Mouse (Mus musculus): ENCODE results near the gene Tmem50a. TPM values are rescaled to one million over a fixed set of nuclear protein-coding genes. Genes with fewer than 3 reads are reported as not detected.

Gene Tmem50a
- polyA plus RNA-seq, 1 experiment from 2014 or later = 271 TPM

GRCm38 (mm10) chr4:134920631-134921030 is 5.8 kb upstream of the Tmem50a start:
- no peak overlapping the region for H3K9ac ChIP-seq (replicated peaks; ENCODE audit: low read depth)
- H3K4me1 ChIP-seq (ENCODE audit: insufficient read depth, low read depth, low read length) = peaks cover 5% of the 10 kb centered on the region; the same call in 1 of the 2 replicates
- DNase-seq (ENCODE audit: low spot score) (no peak), ATAC-seq (no peak)
- H3K4me2 ChIP-seq (replicated peaks; ENCODE audit: low read depth, low read length) = no peak overlapping the region
- no peak overlapping the region for H3K4me3 ChIP-seq (ENCODE audit: low read depth, low read length)
- H3K27ac ChIP-seq (ENCODE audit: low read length) = no peak overlapping the region
- H3K36me3 ChIP-seq (ENCODE audit: insufficient read depth, low read length) = peaks cover 5% of the 10 kb centered on the region; the same call in 1 of the 2 replicates
- no peaks in the 10 kb centered on the region for H3K9me3 ChIP-seq (ENCODE audit: low read length)
- TF ChIP-seq CTCF (IDR thresholded peaks at IDR 0.05) (no peak), EP300 (IDR thresholded peaks at IDR 0.05) (no peak)
- no peaks in the 10 kb centered on the region for H3K27me3 ChIP-seq (replicated peaks; ENCODE audit: insufficient read depth, low read length)
- WGBS = 98% methylated on average over 6 of the region's 6 CpGs

DNA sequence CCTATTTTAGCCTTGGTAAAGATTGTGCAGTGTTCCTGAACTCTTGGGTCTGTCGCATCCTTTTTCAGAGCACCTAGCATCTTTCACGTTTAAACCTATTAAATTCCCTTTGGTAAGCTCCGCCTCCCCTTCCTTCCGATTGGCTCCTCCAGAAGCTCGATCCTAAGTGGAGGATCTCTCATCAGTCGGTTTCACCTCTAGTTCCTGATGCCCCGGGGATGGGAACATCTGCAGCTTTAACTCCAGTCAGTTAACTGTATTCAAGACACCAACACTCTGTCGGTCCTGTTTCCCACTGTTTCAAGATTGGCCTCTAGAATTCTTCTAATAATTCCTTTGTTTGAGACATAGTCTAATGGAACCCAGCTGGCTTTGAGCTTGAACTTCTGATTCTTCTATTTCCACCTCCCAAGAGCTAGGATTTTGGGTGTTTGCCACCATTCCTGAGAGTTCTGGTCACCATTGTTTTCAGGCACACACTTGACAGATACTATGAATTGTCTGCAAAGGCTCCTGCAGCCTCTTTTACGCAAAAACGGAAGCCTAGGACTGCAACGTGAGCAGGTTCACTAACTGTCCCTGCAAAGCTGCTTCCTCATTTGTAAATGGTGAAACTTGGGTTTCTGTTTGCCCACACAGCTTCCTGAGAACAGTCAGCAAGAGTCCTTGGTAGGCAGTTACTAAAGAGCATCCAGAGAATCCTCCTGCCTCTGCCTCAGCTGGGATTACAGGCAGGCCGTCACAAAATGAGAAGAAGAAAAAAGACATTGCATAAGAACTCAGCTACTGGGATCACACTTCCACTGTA is 5.1 kb upstream of the Tmem50a start:
- Histone ChIP-seq H3K36me3 (ENCODE audit: insufficient read depth, low read length) (no peaks in the 10 kb centered on the region), H3K4me2 (replicated peaks; ENCODE audit: low read depth, low read length) (no peak overlapping the region), H3K4me3 (ENCODE audit: low read depth, low read length) (no peak overlapping the region), H3K27ac (ENCODE audit: low read length) (no peak overlapping the region), H3K27me3 (replicated peaks; ENCODE audit: insufficient read depth, low read length) (no peaks in the 10 kb centered on the region), H3K4me1 (ENCODE audit: insufficient read depth, low read depth, low read length) (peaks cover 8% of the 10 kb centered on the region; the same call in 1 of the 2 replicates), H3K9me3 (ENCODE audit: low read length) (no peaks in the 10 kb centered on the region), H3K9ac (replicated peaks; ENCODE audit: low read depth) (no peak overlapping the region)
- ATAC-seq (no peak), DNase-seq (ENCODE audit: low spot score) (peak; percentile 52)
- WGBS = 36% methylated on average over 12 of the region's 12 CpGs
- TF ChIP-seq EP300 (IDR thresholded peaks at IDR 0.05) (no peak), CTCF (IDR thresholded peaks at IDR 0.05) (no peak)

DNA sequence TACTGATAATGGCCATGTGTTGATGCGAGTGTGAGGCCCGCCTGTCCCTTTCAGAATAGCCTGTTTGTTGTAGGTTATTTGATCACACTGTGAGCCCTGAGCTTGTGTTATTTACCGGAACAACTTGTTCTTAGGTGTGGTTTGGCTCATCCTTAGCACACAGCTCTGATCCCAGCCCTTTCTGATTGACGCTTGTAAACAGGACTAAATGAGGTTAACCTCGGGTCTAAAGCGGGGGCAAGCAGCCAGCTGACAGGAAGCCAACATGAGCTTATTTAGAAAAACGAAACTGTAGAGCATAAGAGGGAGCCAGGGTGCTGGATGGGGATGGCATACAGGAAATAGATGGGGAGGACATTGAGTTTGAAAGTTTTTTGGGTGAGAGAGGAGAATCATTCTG is 3.6 kb upstream of the Tmem50a start:
- no peaks in the 10 kb centered on the region for H3K27me3 ChIP-seq (replicated peaks; ENCODE audit: insufficient read depth, low read length)
- WGBS = 22% methylated on average over 7 of the region's 7 CpGs
- peak overlapping the region; percentile 43; the same call in 1 of the 2 replicates for H3K27ac ChIP-seq (ENCODE audit: low read length)
- H3K36me3 ChIP-seq (ENCODE audit: insufficient read depth, low read length) = no peaks in the 10 kb centered on the region
- H3K4me1 ChIP-seq (ENCODE audit: insufficient read depth, low read depth, low read length) = peaks cover 8% of the 10 kb centered on the region; the same call in 1 of the 2 replicates
- DNase-seq (ENCODE audit: low spot score) (peak; percentile 85), ATAC-seq (peak; percentile 7; the same call in 1 of the 2 replicates)
- H3K9me3 ChIP-seq (ENCODE audit: low read length) = no peaks in the 10 kb centered on the region
- H3K4me3 ChIP-seq (ENCODE audit: low read depth, low read length) = no peak overlapping the region
- TF ChIP-seq CTCF (IDR thresholded peaks at IDR 0.05) = no peak
- peak; percentile 92 for TF ChIP-seq EP300 (IDR thresholded peaks at IDR 0.05)
- H3K9ac ChIP-seq (replicated peaks; ENCODE audit: low read depth) = no peak overlapping the region
- no peak overlapping the region for H3K4me2 ChIP-seq (replicated peaks; ENCODE audit: low read depth, low read length)

DNA sequence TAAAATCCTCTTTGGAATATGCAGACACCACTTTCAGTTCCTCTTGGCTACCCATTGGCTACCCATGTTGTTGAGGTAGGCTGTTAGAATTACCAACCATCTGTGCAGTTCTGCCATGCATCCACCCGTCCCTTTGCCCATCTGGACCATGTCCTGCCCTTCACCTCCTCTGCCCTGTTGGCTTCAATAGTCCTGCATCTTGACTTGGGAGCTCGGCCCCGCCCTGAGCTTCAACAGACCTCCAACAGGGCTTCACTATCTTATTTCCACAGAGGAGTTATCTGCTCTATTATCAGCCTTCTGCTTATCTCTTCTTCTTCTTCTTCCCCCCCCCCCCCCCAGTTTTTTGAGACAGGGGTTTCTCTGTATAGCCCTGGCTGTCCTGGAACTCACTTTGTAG is 2.4 kb upstream of the Tmem50a start:
- TF ChIP-seq CTCF (IDR thresholded peaks at IDR 0.05) = no peak
- H3K27me3 ChIP-seq (replicated peaks; ENCODE audit: insufficient read depth, low read length) = no peaks in the 10 kb centered on the region
- H3K36me3 ChIP-seq (ENCODE audit: insufficient read depth, low read length) = no peaks in the 10 kb centered on the region
- WGBS = 68% methylated on average over 3 of the region's 3 CpGs
- H3K4me1 ChIP-seq (ENCODE audit: insufficient read depth, low read depth, low read length) = peaks cover 9% of the 10 kb centered on the region; the same call in 1 of the 2 replicates
- no peak overlapping the region for H3K4me3 ChIP-seq (ENCODE audit: low read depth, low read length)
- H3K9ac ChIP-seq (replicated peaks; ENCODE audit: low read depth) = no peak overlapping the region
- ATAC-seq (no peak), DNase-seq (ENCODE audit: low spot score) (no peak)
- no peaks in the 10 kb centered on the region for H3K9me3 ChIP-seq (ENCODE audit: low read length)
- no peak overlapping the region for H3K4me2 ChIP-seq (replicated peaks; ENCODE audit: low read depth, low read length)
- no peak overlapping the region for H3K27ac ChIP-seq (ENCODE audit: low read length)

DNA sequence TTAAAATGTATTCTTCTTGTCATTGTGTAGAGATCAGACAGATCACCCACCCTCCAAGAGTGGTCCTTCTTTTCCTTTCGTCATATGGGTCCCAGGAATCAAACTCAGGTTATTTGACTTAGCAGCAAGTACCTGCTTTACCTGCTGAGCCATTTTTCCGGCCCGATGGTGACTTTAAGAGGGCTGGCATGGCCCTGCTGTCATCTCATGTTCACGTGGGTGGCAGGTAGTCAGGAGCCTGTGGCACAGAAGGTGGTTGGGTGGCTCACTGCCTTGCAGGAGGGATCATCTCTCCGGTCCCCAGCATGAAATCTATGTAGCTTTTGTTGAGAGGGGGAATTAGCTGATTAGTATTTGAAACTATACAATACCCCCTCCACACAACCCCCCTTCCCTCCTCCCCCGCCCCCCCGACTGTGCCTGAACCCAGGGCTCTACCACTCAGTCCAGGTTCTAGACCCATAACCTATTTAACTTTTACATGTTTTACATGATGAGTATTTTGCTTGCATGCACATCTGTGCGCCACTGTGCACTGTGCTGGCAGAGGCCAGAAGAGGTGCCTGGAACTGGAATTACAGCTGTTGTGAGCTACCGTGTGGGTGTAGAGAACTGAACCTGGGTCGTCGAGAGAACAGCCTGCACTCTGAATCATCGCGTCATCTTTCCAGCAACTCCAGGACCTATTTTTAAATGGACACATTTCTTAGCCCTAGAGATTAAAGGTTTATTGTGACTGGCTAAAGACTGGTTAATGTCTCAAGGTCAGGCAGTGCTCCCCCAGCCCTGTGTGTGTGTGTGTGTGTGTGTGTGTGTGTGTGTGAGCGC is 613 bp upstream of the Tmem50a start:
- TF ChIP-seq EP300 (IDR thresholded peaks at IDR 0.05) = no peak
- TF ChIP-seq CTCF (IDR thresholded peaks at IDR 0.05) = no peak
- peak overlapping the region; percentile 96; the same call in 1 of the 2 replicates for H3K27ac ChIP-seq (ENCODE audit: low read length)
- DNase-seq (ENCODE audit: low spot score) = no peak
- 58% methylated on average over 14 of the region's 14 CpGs for WGBS
- H3K9me3 ChIP-seq (ENCODE audit: low read length) = no peaks in the 10 kb centered on the region
- H3K4me2 ChIP-seq (replicated peaks; ENCODE audit: low read depth, low read length) = peak overlapping the region; percentile 68
- no peaks in the 10 kb centered on the region for H3K36me3 ChIP-seq (ENCODE audit: insufficient read depth, low read length)
- H3K4me1 ChIP-seq (ENCODE audit: insufficient read depth, low read depth, low read length) = peaks cover 8% of the 10 kb centered on the region; the same call in 1 of the 2 replicates
- peak overlapping the region; percentile 84 for H3K4me3 ChIP-seq (ENCODE audit: low read depth, low read length)
- H3K27me3 ChIP-seq (replicated peaks; ENCODE audit: insufficient read depth, low read length) = no peaks in the 10 kb centered on the region
- H3K9ac ChIP-seq (replicated peaks; ENCODE audit: low read depth) = 0 out of 2 replicates have a peak overlapping the region, but pooled peaks have one; percentile 88
- peak; percentile 7 for ATAC-seq

Measured in lung, postnatal 0 days (tissue).